Mouse (Mus musculus): ENCODE results near the gene Pbx4. TPM values are rescaled to one million over a fixed set of nuclear protein-coding genes. Genes with fewer than 3 reads are reported as not detected.

The Pbx4 gene
- total and polyA plus RNA-seq, 3 experiments = 1.0 to 5.9 (median 2.4) TPM

DNA sequence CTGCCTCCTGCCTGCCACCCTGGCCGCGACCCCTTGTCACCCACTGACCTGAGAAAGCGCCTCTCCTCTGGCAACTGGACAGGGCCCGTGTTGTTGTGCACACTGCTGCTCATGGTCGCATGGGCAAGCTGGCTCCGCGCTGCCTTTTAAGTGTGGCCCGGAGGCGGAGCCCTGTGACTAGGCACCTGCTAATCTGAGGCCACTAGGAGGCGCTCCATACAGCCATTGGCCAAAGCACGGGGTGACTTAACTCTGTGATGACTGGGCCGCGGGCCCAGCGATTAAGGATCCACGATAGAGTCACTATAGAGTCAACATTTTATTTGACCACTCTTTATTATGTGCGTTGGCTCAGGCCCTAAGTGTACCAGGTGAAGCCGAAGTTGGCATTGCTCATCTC is 61.6 kb downstream of the Pbx4 start:
- Histone ChIP-seq H3K27ac (ENCODE audit: insufficient read depth, low read depth) (no peak overlapping the region), H3K9ac (ENCODE audit: insufficient read depth, low read depth) (no peak overlapping the region), H3K79me2 (replicated peaks; ENCODE audit: control insufficient read depth, extremely low read depth, insufficient read depth, poor library complexity, severe bottlenecking) (peaks cover 32% of the 10 kb centered on the region), H3K4me1 (ENCODE audit: control insufficient read depth in 1 of 2, insufficient read depth in 2 of 2) (peaks cover 21 to 38% of the 10 kb centered on the region in 2 experiments), H3K9me3 (replicated peaks; ENCODE audit: low read length) (no peaks in the 10 kb centered on the region), H3K27me3 (replicated peaks) (no peaks in the 10 kb centered on the region), H3K4me2 (ENCODE audit: insufficient read depth, low read depth, poor library complexity, severe bottlenecking) (no peak overlapping the region), H3K4me3 (replicated peaks in 1 of 3; ENCODE audit: low read depth in 2 of 3, low read length in 2 of 3, poor library complexity in 1 of 3) (no peak overlapping the region), H3K36me3 (replicated peaks in 1 of 2; ENCODE audit: control insufficient read depth in 1 of 2, insufficient read depth in 1 of 2, low read length in 1 of 2) (peaks cover 45 to 97% of the 10 kb centered on the region in 2 experiments)
- in situ Hi-C loops (cut with MboI; ENCODE audit: low pct_ligation_motif_present, low pct_unique_long_range_greater_than_20kb, low sequenced_read_pairs) (no loop called here), dilution Hi-C loops (cut with MboI; ENCODE audit: extremely low pct_ligation_motif_present, extremely low pct_unique_long_range_greater_than_20kb, low sequenced_read_pairs) (no loop called here)
- TF ChIP-seq ZNF384 (IDR thresholded peaks at IDR 0.05; ENCODE audit: low read depth, low read length) (no peak), GABPA (IDR thresholded peaks at IDR 0.05; ENCODE audit: insufficient replicate concordance, low read depth, low read length) (no peak), POLR2A (IDR thresholded peaks at IDR 0.05; ENCODE audit: low read depth, low read length) (0 out of 2 replicates have a peak, but pooled peaks have one; percentile 4), SMC3 (IDR thresholded peaks at IDR 0.05; ENCODE audit: low read depth, low read length) (peak; percentile 37), CTCF (conservative IDR thresholded peaks at IDR 0.05 in 1 of 2, IDR thresholded peaks at IDR 0.05 in 1 of 2; ENCODE audit: low read depth in 2 of 2, low read length in 2 of 2) (peak; percentile 48 to 66), RAD21 (IDR thresholded peaks at IDR 0.05; ENCODE audit: low read depth, low read length) (peak; percentile 32), KAT2A (IDR thresholded peaks at IDR 0.05; ENCODE audit: insufficient replicate concordance, low read length) (no peak)
- peak; percentile 76 for DNase-seq (ENCODE audit: extremely low read depth)

DNA sequence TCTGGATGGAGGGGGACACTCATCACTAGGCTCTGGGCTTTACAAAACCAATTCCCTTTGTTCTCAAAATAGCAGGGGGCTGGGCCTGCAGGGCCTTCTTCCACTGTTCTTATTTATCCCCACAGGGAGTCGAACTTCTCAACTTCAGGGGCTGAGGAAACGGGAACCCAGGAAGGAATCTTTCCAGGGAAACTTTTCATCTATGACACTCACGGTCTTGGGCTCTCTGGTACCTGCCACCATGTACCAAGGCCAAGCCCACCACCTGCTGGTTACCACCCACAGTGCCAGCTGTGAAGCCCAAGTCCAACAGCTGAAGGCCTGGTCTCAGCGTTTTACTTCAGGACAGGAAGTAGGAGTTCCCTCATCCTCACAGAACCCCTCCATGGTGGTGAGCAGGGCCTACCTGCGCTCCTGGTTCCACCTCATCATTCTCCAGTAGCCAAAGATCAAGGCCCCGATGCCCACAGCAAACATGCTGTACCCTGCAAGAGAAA is 62.6 kb downstream of the Pbx4 start:
- Histone ChIP-seq H3K36me3 (replicated peaks in 1 of 2; ENCODE audit: control insufficient read depth in 1 of 2, insufficient read depth in 1 of 2, low read length in 1 of 2) (peaks cover 43 to 93% of the 10 kb centered on the region in 2 experiments), H3K27ac (ENCODE audit: insufficient read depth, low read depth) (no peak overlapping the region), H3K79me2 (replicated peaks; ENCODE audit: control insufficient read depth, extremely low read depth, insufficient read depth, poor library complexity, severe bottlenecking) (peaks cover 37% of the 10 kb centered on the region), H3K4me3 (replicated peaks in 1 of 3; ENCODE audit: low read depth in 2 of 3, low read length in 2 of 3, poor library complexity in 1 of 3) (no peak overlapping the region), H3K4me1 (ENCODE audit: control insufficient read depth in 1 of 2, insufficient read depth in 2 of 2) (peaks cover 16 to 45% of the 10 kb centered on the region in 2 experiments), H3K27me3 (replicated peaks) (no peaks in the 10 kb centered on the region), H3K9me3 (replicated peaks; ENCODE audit: low read length) (no peaks in the 10 kb centered on the region), H3K4me2 (ENCODE audit: insufficient read depth, low read depth, poor library complexity, severe bottlenecking) (no peak overlapping the region), H3K9ac (ENCODE audit: insufficient read depth, low read depth) (no peak overlapping the region)
- dilution Hi-C loops (cut with MboI; ENCODE audit: extremely low pct_ligation_motif_present, extremely low pct_unique_long_range_greater_than_20kb, low sequenced_read_pairs) = no loop called here
- in situ Hi-C loops (cut with MboI; ENCODE audit: low pct_ligation_motif_present, low pct_unique_long_range_greater_than_20kb, low sequenced_read_pairs) = no loop called here
- no peak for DNase-seq (ENCODE audit: extremely low read depth)
- TF ChIP-seq POLR2AphosphoS2 (IDR thresholded peaks at IDR 0.05; ENCODE audit: low read depth, low read length) (no peak), EP300 (IDR thresholded peaks at IDR 0.05; ENCODE audit: low read length) (no peak), MYC (IDR thresholded peaks at IDR 0.05; ENCODE audit: low read depth, low read length) (no peak), ZC3H11A (IDR thresholded peaks at IDR 0.05; ENCODE audit: low read depth, low read length) (no peak), UBTF (IDR thresholded peaks at IDR 0.05; ENCODE audit: low read depth, low read length) (no peak), IRF4 (IDR thresholded peaks at IDR 0.05; ENCODE audit: low read depth, low read length) (no peak), SMC3 (IDR thresholded peaks at IDR 0.05; ENCODE audit: low read depth, low read length) (no peak), MEF2A (IDR thresholded peaks at IDR 0.05; ENCODE audit: borderline replicate concordance, low read depth, low read length) (no peak), CTCF (conservative IDR thresholded peaks at IDR 0.05 in 1 of 2, IDR thresholded peaks at IDR 0.05 in 1 of 2; ENCODE audit: low read depth in 2 of 2, low read length in 2 of 2) (no peak), E2F4 (IDR thresholded peaks at IDR 0.05; ENCODE audit: insufficient replicate concordance, low read depth, low read length) (no peak), ETS1 (conservative IDR thresholded peaks at IDR 0.05; ENCODE audit: low read depth, low read length) (no peak), CHD1 (IDR thresholded peaks at IDR 0.05; ENCODE audit: low read depth, low read length) (no peak), JUND (conservative IDR thresholded peaks at IDR 0.05; ENCODE audit: low read depth, low read length) (no peak), HCFC1 (IDR thresholded peaks at IDR 0.05; ENCODE audit: low read depth, low read length) (no peak), TCF12 (IDR thresholded peaks at IDR 0.05; ENCODE audit: low read depth, low read length) (no peak), SIN3A (IDR thresholded peaks at IDR 0.05; ENCODE audit: low read length) (no peak), ELF1 (IDR thresholded peaks at IDR 0.05; ENCODE audit: low read depth, low read length) (no peak), MAX (IDR thresholded peaks at IDR 0.05; ENCODE audit: low read length) (no peak), KAT2A (IDR thresholded peaks at IDR 0.05; ENCODE audit: insufficient replicate concordance, low read length) (no peak)

Data from CH12.LX (cell line).